20 mouse cellular contexts compared by ENCODE assay signal in genomic region chr13:111142757-111143420, GRCm38 (mm10).
DNase-seq lines count a peak whose midpoint lies in the region; ATAC-seq and TF ChIP-seq lines count a peak whose summit lies in the region.
"Had no signal": no experiment of that assay in that cellular context is flagged by ENCODE, and none has a peak within 500 bp of the region (broad histone marks: within the 10 kb centered on the region; RNA-seq: fewer than 3 reads in every experiment).

No protein-coding gene starts in this region.

- 61% methylated on average over 7 of the region's 7 CpGs for WGBS in hindbrain, embryonic 13.5 days
- 82% methylated on average over 7 of the region's 7 CpGs for WGBS in hindbrain, embryonic 10.5 days
- WGBS in kidney, embryonic 15.5 days, result 63% methylated on average over 7 of the region's 7 CpGs
- WGBS in hindbrain, postnatal 0 days, result 66% methylated on average over 7 of the region's 7 CpGs

- H3K27me3 ChIP-seq in hindbrain, embryonic 13.5 days, result no peaks in the 10 kb centered on the region
- no peaks in the 10 kb centered on the region for H3K27me3 ChIP-seq in hindbrain, embryonic 10.5 days (ENCODE audit: insufficient read depth, poor library complexity, severe bottlenecking)
- no peaks in the 10 kb centered on the region for H3K27me3 ChIP-seq in kidney, embryonic 15.5 days
- H3K27me3 ChIP-seq in hindbrain, postnatal 0 days (ENCODE audit: insufficient read depth, low read length), result no peaks in the 10 kb centered on the region

- H3K4me2 ChIP-seq in hindbrain, embryonic 13.5 days, result no peak overlapping the region
- no peak overlapping the region for H3K4me2 ChIP-seq in kidney, embryonic 15.5 days
- no peak overlapping the region for H3K4me2 ChIP-seq in hindbrain, postnatal 0 days (ENCODE audit: low read depth, low read length)

- no peaks in the 10 kb centered on the region for H3K36me3 ChIP-seq in hindbrain, embryonic 13.5 days
- no peaks in the 10 kb centered on the region for H3K36me3 ChIP-seq in hindbrain, embryonic 10.5 days
- H3K36me3 ChIP-seq in kidney, embryonic 15.5 days, result no peaks in the 10 kb centered on the region
- no peaks in the 10 kb centered on the region for H3K36me3 ChIP-seq in hindbrain, postnatal 0 days (ENCODE audit: insufficient read depth, low read length)
- H3K36me3 ChIP-seq: embryonic facial prominence, embryonic 10.5 days; heart, embryonic 10.5 days had no signal

- no peak overlapping the region for H3K9ac ChIP-seq in hindbrain, embryonic 13.5 days
- H3K9ac ChIP-seq in kidney, embryonic 15.5 days, result no peak overlapping the region
- H3K9ac ChIP-seq in hindbrain, postnatal 0 days (replicated peaks; ENCODE audit: low read length), result no peak overlapping the region

- DNase-seq in hindbrain, embryonic 10.5 days (ENCODE audit: low spot score), result no peak
- DNase-seq in kidney, postnatal 4 days, result no peak
- peak; percentile 9 for DNase-seq in Muller cell, postnatal 12 days (ENCODE audit: inconsistent ontology term)
- DNase-seq in hindbrain, postnatal 0 days (ENCODE audit: low spot score), result peak; percentile 18
- DNase-seq in adrenal gland, postnatal 14 days, result no peak
- DNase-seq: adrenal gland, postnatal 10 days; cerebellum, adult 11 months; cerebellum, adult 9-11 months; gastrocnemius, adult 2 months; kidney, adult 8-10 months; lung, postnatal 4 days; thymus, adult 18-20 months; thymus, postnatal 36 days had no signal

- no peaks in the 10 kb centered on the region for H3K9me3 ChIP-seq in hindbrain, embryonic 13.5 days
- H3K9me3 ChIP-seq in hindbrain, embryonic 10.5 days, result no peaks in the 10 kb centered on the region
- H3K9me3 ChIP-seq in kidney, embryonic 15.5 days (replicated peaks), result no peaks in the 10 kb centered on the region
- no peaks in the 10 kb centered on the region for H3K9me3 ChIP-seq in hindbrain, postnatal 0 days (ENCODE audit: low read length)
- H3K9me3 ChIP-seq: embryonic facial prominence, embryonic 10.5 days; heart, embryonic 10.5 days had no signal

- ATAC-seq in hindbrain, embryonic 13.5 days (ENCODE audit: low FRiP score), result no peak; the same call in 1 of the 2 replicates
- ATAC-seq in kidney, embryonic 15.5 days (replicated peaks; ENCODE audit: low FRiP score), result 0 out of 2 replicates have a peak, but pooled peaks have one; percentile 36
- no peak for ATAC-seq in hindbrain, postnatal 0 days
- no peak for ATAC-seq in cerebellum, adult (ENCODE audit: insufficient number of reproducible peaks, low FRiP score, low TSS enrichment)
- ATAC-seq: midbrain, embryonic 16.5 days had no signal

- H3K27ac ChIP-seq in hindbrain, embryonic 13.5 days, result peak overlapping the region; percentile 50; the same call in 1 of the 2 replicates
- no peak overlapping the region for H3K27ac ChIP-seq in hindbrain, embryonic 10.5 days
- H3K27ac ChIP-seq in kidney, embryonic 15.5 days, result no peak overlapping the region
- no peak overlapping the region for H3K27ac ChIP-seq in hindbrain, postnatal 0 days
- H3K27ac ChIP-seq: embryonic facial prominence, embryonic 10.5 days; gastrocnemius, adult 2 months; heart, embryonic 10.5 days had no signal

- no peak overlapping the region for H3K4me3 ChIP-seq in hindbrain, embryonic 13.5 days
- H3K4me3 ChIP-seq in hindbrain, embryonic 10.5 days, result no peak overlapping the region
- H3K4me3 ChIP-seq in kidney, embryonic 15.5 days (replicated peaks), result no peak overlapping the region
- no peak overlapping the region for H3K4me3 ChIP-seq in hindbrain, postnatal 0 days (ENCODE audit: low read length)
- H3K4me3 ChIP-seq: embryonic facial prominence, embryonic 10.5 days; gastrocnemius, adult 2 months; heart, embryonic 10.5 days; myocyte had no signal

- no peaks in the 10 kb centered on the region for H3K4me1 ChIP-seq in hindbrain, embryonic 13.5 days (replicated peaks)
- no peaks in the 10 kb centered on the region for H3K4me1 ChIP-seq in hindbrain, embryonic 10.5 days (replicated peaks)
- no peaks in the 10 kb centered on the region for H3K4me1 ChIP-seq in kidney, embryonic 15.5 days
- no peaks in the 10 kb centered on the region for H3K4me1 ChIP-seq in hindbrain, postnatal 0 days (ENCODE audit: insufficient read depth, low read length)
- H3K4me1 ChIP-seq: embryonic facial prominence, embryonic 10.5 days had no signal

- no peak for TF ChIP-seq CTCF in hindbrain, postnatal 0 days (IDR thresholded peaks at IDR 0.05; ENCODE audit: low read depth)

Comparison
In these comparisons a context has a peak if more than half of its experiments do, and no peak if none do; other contexts are left out.
1. DNase-seq: peak in Muller cell, postnatal 12 days (single experiment) and hindbrain, postnatal 0 days (single experiment); none in hindbrain, embryonic 10.5 days (single experiment), kidney, postnatal 4 days (0 of 2) and adrenal gland, postnatal 14 days (single experiment).